Mouse (Mus musculus) T-helper 17 cell (primary cell): ENCODE data around the gene Rangap1.
"Not testable (repeated sequence)": the region's sequence is repeated elsewhere in the genome, so short reads cannot be mapped to it uniquely, and the experiment has no call there.

Experiments
- in situ Hi-C, 2 experiments: fragments of 300-600 bp; cut with MboI, MseI; formaldehyde crosslinking; loops; 1 replicate in 1 of 2; 2 replicates in 1 of 2; pipeline ENCODE4 v1.15.1; 2025; ENCODE audit warnings: high pct_unique_total_duplicates in 2 of 2

The Rangap1 gene

DNA sequence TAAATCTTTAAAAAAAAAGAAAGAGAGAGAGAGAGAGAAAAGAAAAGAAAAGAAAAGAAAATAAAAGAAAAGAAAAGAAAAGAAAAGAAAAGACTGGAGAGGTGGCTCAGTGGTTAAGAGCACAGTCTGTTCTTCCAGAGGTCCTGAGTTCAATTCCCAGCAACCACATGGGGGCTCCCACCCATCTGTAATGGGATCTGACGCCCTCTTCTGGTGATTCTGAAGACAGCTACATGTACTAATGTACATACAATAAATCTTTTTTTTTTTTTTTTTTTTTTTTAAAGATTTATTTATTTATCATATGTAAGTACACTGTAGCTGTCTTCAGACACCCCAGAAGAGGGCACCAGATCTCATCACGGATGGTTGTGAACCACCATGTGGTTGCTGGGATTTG, 3.0 kb downstream of the Rangap1 start:
- in situ Hi-C loops, result not testable (repeated sequence)

DNA sequence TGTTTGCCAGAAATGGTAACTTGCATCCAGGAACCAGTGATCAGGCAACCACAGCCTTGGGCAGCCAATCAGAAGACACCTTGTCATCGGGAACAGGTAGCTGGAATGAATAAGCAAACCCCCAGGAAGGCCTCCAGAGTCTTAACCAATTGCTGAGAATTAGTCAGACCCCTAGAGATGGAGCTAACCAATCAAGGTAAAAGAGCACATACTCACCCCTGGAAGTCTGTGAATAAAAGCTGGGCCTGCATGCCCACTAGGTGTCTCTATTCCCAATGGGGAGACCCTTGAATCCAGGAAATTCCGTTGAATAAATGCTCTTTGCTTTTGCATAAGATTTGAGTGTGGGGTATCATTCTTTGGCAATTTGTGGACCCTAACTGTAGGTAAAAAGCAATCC, 5.4 kb downstream of the Rangap1 start:
- in situ Hi-C loops, result no loop called here

DNA sequence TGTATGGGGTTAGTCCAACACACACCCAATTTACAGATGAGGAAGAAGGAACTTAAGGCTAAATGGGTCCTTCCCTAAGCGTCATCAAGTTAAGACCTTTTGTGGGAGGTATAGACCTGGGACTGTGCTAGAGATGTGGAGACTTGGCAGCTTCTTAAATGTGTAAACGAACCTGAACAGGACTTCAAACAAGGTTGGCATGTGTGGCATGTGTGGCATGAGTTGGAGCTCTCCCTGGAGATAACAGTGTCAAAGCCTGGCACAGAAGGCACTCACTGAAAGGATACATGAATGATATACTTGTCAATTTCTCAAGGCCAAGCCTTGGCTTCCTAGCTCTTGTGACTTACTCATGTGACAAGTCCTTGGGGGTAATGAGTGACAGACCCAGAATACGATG, 6.0 kb downstream of the Rangap1 start:
- in situ Hi-C loops, result no loop called here

DNA sequence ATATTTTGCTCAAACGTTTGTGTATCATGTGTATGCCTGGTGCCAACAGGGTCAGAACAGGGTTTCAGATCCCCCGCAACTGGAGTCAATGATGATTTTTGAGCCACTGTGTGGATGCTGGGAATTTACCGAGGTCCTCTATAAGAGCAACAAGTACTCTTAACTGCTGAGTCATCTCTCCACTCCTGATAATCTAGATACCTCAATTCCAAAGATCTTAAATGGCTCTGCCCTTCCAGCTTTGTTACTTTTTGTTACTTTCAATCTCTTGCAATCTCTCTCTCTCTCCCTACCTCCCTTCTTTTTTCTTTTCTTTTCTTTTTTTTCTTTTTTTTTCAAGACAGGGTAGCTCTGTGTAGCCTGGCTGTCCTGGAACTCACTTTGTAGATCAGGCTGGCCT, 10.3 kb downstream of the Rangap1 start:
- in situ Hi-C loops, result no loop called here

DNA sequence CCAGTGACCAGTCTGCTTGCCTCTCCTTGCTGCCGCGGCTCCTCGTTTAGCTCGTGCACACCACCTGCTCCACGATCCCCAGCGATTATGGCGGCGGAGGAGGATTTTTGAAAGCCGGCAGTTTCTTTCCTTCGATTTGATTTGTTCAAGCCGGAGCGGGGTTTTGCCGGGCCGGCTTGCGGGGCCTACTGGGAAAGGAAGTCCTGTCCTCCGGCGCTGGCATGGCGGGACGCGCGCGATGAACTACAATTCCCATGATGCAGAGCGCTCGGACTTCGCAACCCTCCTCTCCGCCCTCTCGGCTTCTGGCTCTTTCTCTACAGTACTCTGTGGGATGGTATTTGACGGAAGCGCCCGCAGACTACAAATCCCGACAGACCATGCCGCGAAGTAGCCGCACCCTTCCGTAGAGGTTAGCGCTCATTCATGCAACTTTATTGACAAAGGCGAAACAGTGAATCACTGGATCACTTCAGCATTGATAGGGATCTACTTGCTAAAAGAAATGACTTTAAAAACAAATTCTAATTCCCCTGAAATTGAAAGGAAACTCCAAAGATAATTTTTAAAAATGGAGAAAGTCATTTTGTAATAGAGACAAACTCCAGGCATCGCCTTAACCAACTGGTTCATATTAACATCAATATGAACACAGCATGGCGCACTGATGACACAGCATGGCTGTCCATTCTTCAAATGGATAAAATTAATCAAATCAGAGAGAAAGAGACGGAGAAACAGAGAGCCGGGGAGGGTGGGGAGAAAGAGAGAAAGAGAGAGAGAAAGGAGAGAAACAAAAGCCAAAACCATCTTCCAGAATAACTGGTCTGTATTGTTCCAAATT, 15.3 kb downstream of the Rangap1 start:
- in situ Hi-C loops, result no loop called here

DNA sequence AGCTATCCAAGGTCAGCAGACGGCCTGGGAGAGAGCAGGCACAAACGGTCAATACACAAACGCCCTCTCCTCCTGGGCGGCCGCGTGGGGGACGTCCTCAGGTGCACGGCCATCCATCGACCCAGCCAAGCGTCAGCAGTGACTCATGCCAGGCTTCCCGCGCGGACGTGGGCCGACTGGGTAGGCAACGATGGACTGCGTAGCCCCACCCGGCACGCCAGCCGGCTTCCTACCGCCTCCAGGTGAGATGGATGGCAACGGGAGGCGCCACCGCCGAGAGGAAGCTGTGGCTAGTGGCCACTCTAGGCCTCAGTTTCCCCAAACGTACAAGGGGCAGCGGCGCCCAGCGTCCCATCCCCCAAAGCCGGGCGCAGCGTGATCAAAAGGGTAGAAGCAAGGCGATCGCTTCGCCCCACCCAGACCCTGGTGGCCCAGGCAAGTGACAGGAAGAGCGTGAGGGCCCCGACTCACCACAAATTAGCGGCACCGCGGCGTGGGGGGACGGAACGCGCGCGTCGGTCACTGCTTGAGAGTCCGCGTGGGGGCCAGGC, 16.0 kb downstream of the Rangap1 start:
- in situ Hi-C loops, result no loop called here

DNA sequence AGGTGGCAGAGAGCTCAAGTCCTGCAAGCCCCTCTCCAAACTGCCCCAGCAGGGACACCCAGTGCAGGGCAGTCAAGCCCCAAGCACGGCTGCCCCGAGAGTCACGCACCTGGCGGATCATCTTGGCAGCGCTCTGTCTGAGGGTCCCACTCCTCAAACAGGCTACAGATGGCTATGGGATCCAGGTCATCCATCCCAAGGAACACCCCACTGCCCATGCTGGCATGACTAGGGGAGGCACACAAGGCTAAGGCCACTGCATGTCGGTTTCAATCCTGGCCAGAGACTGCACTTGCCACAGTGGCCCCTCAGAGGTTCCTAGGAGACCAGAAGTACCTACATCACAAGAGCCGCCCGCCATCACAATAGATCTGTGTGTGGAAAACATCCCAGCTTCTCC, 19.4 kb downstream of the Rangap1 start:
- in situ Hi-C loops, result no loop called here

DNA sequence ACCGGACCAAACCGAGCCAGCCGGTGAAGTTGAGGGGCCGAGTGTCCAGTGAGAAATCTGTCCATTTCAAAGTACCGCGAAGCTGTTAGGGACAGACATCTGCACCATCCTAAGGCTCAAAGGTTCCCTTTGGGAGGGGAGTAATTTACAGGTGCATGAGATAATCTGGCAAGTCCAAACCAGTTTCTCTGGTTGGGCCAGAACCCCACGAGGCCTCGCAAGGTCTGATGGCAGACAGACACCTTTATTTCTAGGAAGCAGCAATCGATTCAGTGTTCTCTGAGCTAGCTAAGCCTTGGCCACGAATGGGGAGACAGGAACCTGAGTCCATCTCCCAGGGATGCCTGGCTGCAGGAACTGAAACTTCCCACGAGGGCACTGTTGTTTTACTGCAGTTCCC, 21.7 kb downstream of the Rangap1 start:
- in situ Hi-C loops, result loop anchor here in 1 of 2 experiments (5.0 kb wide), 1 partner anchor 341 kb away; no protein-coding TSS in a partner anchor

DNA sequence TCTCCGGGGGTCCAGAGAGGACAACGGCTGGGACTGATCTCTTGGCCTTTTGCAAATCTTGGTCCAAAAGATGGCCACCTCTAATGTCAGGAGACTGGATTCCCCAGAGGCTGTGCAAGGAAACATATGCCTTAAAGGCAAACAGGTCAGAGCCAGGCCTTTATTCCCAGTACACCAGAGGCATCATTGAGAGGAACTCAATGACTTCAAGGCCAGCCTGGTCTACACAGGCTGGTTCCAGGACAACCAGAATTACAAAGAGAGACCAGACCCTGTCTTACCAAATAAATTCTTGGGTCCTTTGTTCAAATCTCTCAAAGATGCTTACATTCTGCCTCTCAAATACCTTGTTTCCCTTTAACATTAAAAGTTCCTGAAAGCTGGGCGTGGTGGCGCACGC, 23.0 kb downstream of the Rangap1 start:
- in situ Hi-C loops, result loop anchor here in 1 of 2 experiments (5.0 kb wide), 1 partner anchor 340 kb away; no protein-coding TSS in a partner anchor

DNA sequence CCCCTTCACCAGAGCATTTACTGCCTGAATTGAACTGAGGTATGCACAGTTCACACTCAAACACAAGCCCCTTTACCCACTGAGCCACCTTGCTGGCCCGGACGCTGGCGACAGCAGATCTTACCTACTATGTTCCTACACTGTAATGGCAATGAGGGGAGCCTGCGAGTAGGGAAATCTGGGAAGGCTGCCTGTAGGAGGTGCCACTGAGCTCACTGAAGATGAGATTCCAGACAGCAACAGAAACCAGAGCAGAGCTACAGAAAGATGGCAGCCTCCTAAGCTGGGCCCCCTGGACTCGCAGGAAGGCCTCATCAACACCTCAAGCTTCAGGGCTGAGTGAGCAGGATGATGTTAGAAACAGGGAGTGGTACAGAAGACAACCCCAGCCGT, 26.2 kb downstream of the Rangap1 start:
- in situ Hi-C loops, result loop anchor here in 1 of 2 experiments (5.0 kb wide), 1 partner anchor 87 kb away; no protein-coding TSS in a partner anchor

DNA sequence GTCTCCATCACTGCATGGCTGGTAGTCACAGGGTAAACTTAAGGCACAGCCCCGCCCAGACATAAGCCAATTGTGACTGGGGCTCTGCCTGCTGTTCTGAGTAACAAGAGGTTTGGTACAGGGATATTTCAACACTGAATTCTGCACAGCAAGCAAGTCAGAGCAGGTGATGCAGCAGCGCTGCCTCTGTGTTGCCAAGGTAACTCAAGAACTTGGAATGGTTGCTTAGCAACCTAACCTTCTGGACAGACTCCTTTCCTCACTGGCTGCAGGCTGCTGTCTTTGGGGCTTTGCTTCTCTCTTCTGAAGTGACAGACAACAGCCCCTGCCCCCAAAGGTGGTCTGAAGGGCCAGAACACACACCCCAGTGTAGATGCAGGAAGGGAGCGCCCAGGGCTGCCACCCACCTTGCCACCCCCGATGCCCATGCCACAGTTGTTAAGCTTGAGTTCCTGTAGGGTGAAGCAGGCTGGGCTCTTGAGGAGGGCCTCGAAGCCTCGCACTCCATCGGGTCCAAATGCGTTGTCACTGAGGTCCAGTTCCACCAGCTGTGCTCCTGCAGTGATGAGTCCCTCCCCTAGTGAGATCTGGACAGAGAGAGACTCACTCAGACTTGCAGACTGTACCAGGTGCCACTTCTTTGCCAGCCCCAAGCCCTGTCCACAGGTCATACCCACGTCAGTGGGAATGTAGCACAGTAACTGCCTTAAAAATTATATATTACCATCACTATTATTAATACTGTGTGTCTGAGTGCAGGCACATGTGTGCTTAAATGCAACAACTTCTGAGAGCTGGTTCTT, 26.8 kb downstream of the Rangap1 start:
- in situ Hi-C loops, result loop anchor here in 1 of 2 experiments (5.0 kb wide), 1 partner anchor 86 kb away; no protein-coding TSS in a partner anchor

DNA sequence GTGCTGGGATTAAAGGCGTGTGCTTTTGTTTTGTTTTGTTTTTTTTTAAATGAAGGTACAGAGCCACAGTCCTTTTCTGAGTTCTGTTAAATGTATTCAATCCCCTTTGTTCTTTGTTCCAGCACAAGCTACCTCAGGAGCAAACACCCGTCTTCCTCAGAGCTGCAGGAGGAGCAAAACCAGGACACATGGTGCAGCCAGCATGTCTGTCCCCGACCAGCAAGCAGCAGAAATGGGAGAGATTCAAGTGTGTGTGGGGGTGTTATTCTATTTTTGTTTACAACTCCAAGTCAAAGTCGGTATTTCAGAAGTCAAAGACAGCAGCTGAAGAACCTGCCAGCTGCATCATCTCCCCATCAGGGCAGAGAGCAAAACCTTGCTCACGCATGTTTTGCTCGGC, 31.6 kb downstream of the Rangap1 start:
- in situ Hi-C loops, result loop anchor here in 1 of 2 experiments (5.0 kb wide), 1 partner anchor 71 kb away; no protein-coding TSS in a partner anchor

DNA sequence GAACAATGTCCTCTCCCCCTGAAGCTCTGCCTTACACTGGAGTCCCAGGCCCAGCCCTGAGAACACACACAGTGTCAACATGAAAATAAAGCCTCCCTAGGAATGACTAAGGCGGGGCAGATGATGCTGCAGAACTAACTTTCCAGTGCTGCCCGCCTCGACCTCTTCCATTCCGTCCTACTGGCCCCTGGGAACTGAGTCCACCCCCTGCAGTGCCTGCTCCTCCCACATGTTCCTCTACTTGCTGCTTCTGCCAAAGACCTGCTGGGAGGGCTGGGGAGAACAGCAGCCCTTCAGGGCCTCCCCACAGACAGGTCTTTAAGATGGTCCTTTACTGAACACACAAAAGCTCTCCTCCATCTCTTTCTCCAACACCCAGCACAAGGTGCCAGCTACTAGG, 34.5 kb downstream of the Rangap1 start:
- in situ Hi-C loops, result loop anchor here in 1 of 2 experiments (5.0 kb wide), 1 partner anchor 68 kb away; no protein-coding TSS in a partner anchor

DNA sequence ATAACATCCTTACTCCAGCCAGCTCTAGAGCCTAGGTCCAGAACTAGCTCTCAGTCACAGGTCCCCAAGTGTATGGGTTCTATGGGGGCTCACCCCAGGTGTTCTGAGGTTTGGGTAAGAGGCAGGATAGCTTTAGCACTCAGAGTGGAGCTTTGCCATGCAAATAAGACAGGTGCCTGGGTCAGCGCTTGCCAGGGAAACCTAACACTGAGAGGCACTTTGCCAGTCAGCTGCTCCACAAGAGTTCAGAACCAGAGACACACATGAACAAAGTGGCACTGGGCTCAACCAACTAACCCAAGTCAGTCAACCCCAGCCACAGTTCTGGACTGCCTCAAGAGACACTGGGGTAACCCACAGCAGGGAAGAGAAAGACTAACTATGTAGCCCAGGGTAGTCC, 35.6 kb downstream of the Rangap1 start:
- in situ Hi-C loops, result loop anchor here in 1 of 2 experiments (5.0 kb wide), 1 partner anchor 67 kb away; no protein-coding TSS in a partner anchor

DNA sequence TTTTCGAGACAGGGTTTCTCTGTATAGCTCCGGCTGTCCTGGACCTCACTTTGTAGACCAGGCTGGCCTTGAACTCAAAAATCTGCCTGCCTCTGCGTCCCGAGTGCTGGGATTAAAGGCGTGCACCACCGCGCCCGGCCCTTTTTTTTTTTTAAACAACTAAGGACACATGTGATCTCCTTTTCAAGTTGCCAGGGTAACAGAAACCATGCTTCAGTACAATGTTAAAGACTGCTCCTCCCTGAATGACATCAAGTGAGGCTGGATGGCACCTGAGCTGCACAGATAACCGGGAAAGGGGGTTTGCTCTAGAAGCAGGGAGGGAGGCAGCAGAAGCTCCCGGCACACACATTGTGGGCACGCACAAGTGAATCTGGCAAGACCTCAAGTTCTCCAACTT, 36.3 kb downstream of the Rangap1 start:
- in situ Hi-C loops, result no loop called here

DNA sequence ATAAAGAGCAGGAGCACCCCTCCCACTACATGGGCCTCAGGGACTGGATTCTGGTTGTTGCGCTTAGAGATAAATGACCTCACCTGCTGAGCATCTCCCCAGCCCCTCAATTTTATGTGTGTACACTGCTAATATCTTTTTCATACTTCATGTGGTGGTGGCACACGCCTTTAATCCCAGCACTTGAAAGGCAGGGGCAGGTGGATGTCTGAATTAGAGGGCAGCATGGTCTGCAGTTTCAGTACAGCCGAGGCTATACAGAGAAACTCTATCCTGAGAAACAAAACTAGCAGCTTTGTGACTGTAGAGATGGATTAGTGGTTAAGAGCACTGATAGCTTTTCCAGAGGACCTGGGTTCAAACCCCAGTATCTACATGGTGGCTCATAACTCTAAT, 42.2 kb downstream of the Rangap1 start:
- in situ Hi-C loops, result no loop called here

DNA sequence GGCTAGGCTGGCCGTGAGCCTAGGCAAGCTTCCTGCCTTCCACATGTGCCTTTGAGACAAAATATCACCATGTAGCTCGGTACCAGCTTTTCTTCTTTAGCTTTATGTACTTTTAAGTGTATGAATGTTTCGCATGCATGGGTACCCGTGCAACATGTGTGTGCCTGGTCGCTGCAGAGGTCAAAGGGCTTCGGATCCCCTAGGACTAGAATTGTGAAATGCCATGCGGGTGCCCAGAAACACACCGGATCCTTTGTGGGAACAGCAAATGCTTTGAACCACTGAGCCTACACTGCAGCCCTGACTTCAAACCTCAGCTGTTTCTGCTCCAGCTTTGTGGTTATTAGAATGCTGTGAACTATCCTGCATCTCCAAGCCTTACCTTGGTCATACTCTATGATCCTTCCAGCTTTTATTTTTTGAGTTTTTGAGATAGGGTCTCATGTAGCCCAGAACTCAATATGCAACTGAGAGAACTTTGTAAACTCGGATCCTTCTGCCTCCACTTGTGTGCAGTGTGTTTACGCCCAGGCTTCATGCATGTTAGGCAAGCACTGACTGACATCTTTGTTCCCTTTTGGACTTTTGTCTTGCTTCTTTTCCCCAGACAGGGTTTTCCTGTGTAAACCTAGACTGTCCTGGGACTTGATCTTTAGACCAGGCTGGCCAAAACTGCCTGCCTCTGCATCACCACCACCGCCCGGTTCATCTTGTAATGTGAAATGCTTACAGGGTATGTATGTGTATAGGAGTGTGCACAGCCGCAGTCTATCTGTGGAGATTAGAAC, 42.8 kb downstream of the Rangap1 start:
- in situ Hi-C loops, result no loop called here

DNA sequence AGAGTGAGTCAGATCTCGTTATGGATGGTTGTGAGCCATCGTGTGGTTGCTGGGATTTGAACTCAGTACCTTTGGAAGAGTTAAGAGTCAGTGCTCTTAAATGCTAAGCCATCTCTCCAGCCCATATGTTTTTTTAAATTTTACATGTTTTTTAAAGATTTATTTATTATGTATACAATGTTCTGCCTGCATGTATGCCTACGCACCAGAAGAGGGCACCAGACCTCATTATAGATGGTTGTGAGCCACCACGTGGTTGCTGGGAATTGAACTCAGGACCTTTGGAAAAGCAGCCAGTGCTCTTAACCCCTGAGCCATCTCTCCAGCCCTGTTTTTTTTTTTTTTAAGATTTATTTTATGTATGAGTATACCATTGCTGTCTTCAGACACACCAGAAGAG, 44.0 kb downstream of the Rangap1 start:
- in situ Hi-C loops, result not testable (repeated sequence)

DNA sequence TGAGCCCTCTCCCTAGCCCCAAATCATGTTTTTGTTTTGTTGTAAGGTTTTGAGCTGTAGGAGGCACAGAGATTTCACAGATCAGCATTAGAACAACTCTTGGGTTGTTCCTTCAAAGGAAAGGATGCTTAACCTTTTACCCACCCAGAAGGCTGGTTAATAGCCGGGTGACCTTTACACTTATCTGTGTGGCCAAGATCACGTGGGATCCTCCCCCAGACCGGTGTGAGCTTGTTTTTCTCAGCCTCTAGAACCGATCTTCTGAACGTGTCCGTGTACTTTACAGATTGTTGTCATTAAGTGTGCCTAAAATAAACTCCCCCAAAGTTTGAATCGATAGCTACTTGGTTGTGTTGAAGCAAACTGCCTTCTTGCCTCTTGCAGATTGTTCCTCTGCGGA, 44.7 kb downstream of the Rangap1 start:
- in situ Hi-C loops, result no loop called here

DNA sequence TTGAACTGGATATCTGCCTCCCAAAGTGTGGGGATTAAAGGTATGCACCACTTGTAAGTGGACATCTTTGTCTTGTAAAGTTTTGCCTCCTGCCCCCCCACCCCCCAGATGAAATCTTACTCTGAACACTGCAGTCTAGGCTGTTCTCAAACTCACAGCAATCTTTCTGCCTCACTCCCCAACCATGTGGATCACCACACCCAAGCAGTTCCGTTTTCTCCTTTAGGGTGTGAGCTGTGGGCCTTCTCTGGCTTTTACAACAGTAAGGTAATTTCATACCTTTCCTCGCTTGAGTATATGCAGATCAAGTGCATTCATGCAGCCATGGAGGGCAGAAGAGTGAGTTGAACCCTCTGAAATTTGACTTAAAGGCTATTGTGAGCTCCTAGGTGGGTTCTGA, 45.2 kb downstream of the Rangap1 start:
- in situ Hi-C loops, result no loop called here

DNA sequence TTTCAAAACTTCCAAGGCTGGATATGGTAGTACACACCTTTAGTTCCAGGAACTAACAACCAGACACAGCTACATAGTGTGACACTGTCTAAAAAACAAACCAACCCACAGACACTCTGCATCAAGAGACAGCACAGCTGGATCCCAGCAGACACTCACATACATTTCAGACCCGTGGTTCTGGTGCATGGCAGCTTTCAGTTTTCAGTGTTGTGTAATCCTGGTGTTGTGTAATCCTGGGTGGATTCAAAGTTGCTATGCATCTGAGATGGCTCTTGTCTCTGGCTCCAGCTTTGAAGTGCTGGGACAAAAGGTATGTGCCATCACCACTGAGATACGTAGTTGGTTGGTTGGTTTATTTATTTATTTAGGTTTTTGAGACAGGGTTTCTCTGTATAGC, 46.8 kb downstream of the Rangap1 start:
- in situ Hi-C loops, result loop anchor here in 1 of 2 experiments (25.0 kb wide), 1 partner anchor 1461 kb away; the partner anchor contains the start of genes AC140267.1 and Mief1
